Mouse (Mus musculus) heart, postnatal 0 days (tissue): ENCODE results near the gene Cwc27. TPM values are rescaled to one million over a fixed set of nuclear protein-coding genes. Genes with fewer than 3 reads are reported as not detected.
A peak's percentile ranks its signal among the peaks of the same experiment; 100 is the strongest.

Experiments
- ATAC-seq: fragments of 200-750 bp; cut with Nextera tagmentation; 2 replicates; pipeline ENCODE4 v1.8.0; 2017; ENCODE audit warnings: low read depth, moderate number of reproducible peaks, moderate library complexity; ENCODE audit not compliant: insufficient read depth
- DNase-seq: peaks from one replicate; pipeline ENCODE4 v3.0.0-alpha.2; 2016; ENCODE audit warnings: low spot score
- H3K27ac ChIP-seq: fragments of 300-500 bp; sonication (generic); 2 replicates; pipeline ENCODE4 v1.5.1; 2014; ENCODE audit warnings: low read depth, mild to moderate bottlenecking
- H3K27me3 ChIP-seq: fragments of 300-500 bp; sonication (generic); 2 replicates; pipeline ENCODE4 v1.6.1; 2014; ENCODE audit warnings: low read length, mixed read lengths; ENCODE audit not compliant: control insufficient read depth, insufficient read depth
- H3K36me3 ChIP-seq: fragments of 300-500 bp; sonication (generic); replicated peaks from 2 replicates; pipeline ENCODE4 v1.6.1; 2014; ENCODE audit warnings: low read length, mixed read lengths; ENCODE audit not compliant: control insufficient read depth, insufficient read depth
- H3K4me1 ChIP-seq: fragments of 300-500 bp; sonication (generic); 2 replicates; pipeline ENCODE4 v1.6.1; 2014; ENCODE audit warnings: antibody characterized with exemption; ENCODE audit not compliant: control insufficient read depth, insufficient read depth
- H3K4me2 ChIP-seq: fragments of 300-500 bp; sonication (generic); 2 replicates; pipeline ENCODE4 v1.6.1; 2014; ENCODE audit warnings: low read depth, mild to moderate bottlenecking, low read length, moderate library complexity
- H3K4me3 ChIP-seq: fragments of 300-500 bp; sonication (generic); 2 replicates; pipeline ENCODE4 v1.5.1; 2014; ENCODE audit warnings: low read depth, low read length
- H3K9ac ChIP-seq: fragments of 300-500 bp; sonication (generic); replicated peaks from 2 replicates; pipeline ENCODE4 v1.6.1; 2014; ENCODE audit warnings: low read depth, low read length, mixed read lengths
- H3K9me3 ChIP-seq: fragments of 300-500 bp; sonication (generic); replicated peaks from 2 replicates; pipeline ENCODE4 v1.6.1; 2016; ENCODE audit warnings: low read length; ENCODE audit not compliant: control insufficient read depth
- CTCF ChIP-seq: IDR thresholded peaks from 2 replicates; pipeline ENCODE4 v1.5.1; 2016; ENCODE audit warnings: antibody characterized with exemption, control low read depth, low read depth
- EP300 ChIP-seq: IDR thresholded peaks from 2 replicates; pipeline ENCODE4 v1.6.1; 2016; ENCODE audit warnings: antibody characterized with exemption, low read depth
- WGBS: fragments of 180-500 bp; shearing (Covaris S2); extraction: QIAGEN DNeasy Blood & Tissue Kit; methylation state at CpG from one replicate; pipeline ENCODE4 v1.1.7; 2014; 5-methylcytosine and 5-hydroxymethylcytosine counted together
- polyA plus RNA-seq: library from polyadenylated mRNA; unstranded; fragments of >200 nt; fragmentation: Nextera tagmentation; extraction: Ambion mirVana; gene quantifications from 2 replicates; pipeline ENCODE4 v1.2.1, GENCODE M21; 2015
- total RNA-seq: library from RNA; depleted of rRNA; stranded (reverse); fragments of >200 nt; gene quantifications from 2 replicates; pipeline ENCODE4 v1.2.3, GENCODE M21; 2014; ENCODE audit warnings: low replicate concordance

Cwc27 gene
- total and polyA plus RNA-seq, 2 experiments from 2014 or later = 21.4 to 26.5 TPM

DNA sequence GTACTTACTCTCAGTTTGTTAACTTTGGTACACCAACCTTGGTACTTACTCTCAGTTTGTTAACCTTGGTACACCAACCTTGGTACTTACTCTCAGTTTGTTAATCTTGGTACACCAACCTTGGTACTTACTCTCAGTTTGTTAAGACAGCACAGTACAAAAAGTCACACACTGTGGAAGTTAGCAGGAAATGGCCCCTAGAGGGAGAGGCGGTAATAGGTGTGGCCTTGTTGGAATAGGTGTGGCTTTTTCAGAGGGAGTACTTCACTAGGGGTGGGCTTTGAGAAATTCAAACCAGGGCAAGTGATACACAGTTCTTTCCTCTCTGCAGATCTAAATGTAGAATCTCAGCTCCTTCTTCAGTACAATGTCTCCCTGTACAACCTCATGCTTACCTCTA, 172.8 kb downstream of the Cwc27 start:
- Histone ChIP-seq H3K27ac (no peak overlapping the region), H3K4me1 (peaks cover 15% of the 10 kb centered on the region), H3K4me3 (no peak overlapping the region), H3K4me2 (no peak overlapping the region), H3K36me3 (no peaks in the 10 kb centered on the region), H3K27me3 (no peaks in the 10 kb centered on the region), H3K9ac (no peak overlapping the region), H3K9me3 (no peaks in the 10 kb centered on the region)
- ATAC-seq (no peak), DNase-seq (no peak)
- 92% methylated on average over 1 of the region's 1 CpGs for WGBS
- no peak for TF ChIP-seq EP300
- no peak for TF ChIP-seq CTCF

DNA sequence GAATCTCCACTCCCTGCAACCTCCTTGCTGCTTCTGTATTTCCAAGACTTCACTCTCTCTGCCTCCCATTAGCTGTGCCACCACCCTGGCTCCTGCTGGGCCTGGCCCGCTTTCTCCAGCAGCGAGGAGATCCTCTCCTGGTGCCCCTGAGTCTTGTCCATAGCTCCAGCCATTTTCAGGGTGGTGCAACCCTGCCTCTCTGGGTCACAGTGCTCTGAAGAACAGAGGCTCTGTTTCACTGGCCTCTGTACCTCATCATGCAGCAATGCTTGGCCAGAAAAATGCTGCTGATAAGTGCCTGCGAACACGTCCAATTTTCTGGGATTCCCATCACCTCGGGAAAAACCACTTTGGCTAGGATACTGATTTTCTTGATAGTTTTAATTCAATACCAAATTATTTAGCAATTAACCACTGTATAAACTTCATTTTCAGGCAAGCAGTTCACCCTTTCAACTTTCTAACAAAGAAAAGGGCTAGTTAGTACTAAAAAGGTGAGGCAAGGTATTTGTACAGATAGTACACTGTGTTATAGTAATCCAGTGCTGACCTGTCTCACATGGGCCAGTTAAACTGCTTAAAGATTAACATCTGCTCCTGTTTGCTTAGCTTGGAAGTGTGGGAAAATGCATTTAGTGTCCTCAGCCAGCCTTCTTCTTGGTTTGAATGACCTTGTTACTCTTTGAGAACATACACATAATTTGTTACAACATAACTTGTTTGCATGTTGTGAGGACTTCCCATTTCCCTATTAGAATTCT, 176.1 kb downstream of the Cwc27 start:
- TF ChIP-seq EP300 (no peak), CTCF (no peak)
- Histone ChIP-seq H3K9ac (no peak overlapping the region), H3K9me3 (no peaks in the 10 kb centered on the region), H3K4me2 (no peak overlapping the region), H3K27ac (peak overlapping the region; percentile 65), H3K4me1 (peaks cover 19% of the 10 kb centered on the region), H3K36me3 (no peaks in the 10 kb centered on the region), H3K27me3 (no peaks in the 10 kb centered on the region), H3K4me3 (no peak overlapping the region)
- 43% methylated on average over 5 of the region's 5 CpGs for WGBS
- DNase-seq (no peak), ATAC-seq (no peak)

DNA sequence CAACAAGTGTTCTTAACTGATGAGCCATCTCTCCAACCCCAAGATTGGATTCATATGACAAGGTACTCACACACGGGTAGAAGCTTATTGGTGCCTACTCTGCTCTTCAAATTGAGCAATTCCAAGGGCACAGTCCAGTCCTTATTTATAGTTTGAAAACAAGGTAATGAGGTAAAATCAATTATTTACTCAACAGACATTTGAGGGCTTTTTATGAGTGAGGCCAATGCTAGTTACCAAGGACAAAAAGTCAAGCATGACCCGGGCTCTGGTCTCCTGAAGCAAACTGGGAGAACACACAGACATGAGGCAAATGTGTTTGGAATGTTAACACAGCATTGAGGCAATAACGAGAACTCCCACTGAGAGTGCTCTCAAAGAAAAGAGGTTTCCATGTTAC, 178.0 kb downstream of the Cwc27 start:
- H3K27ac ChIP-seq = no peak overlapping the region
- H3K4me1 ChIP-seq = peaks cover 19% of the 10 kb centered on the region
- H3K9me3 ChIP-seq = no peaks in the 10 kb centered on the region
- 93% methylated on average over 3 of the region's 3 CpGs for WGBS
- H3K9ac ChIP-seq = no peak overlapping the region
- no peak overlapping the region for H3K4me3 ChIP-seq
- H3K36me3 ChIP-seq = no peaks in the 10 kb centered on the region
- no peak overlapping the region for H3K4me2 ChIP-seq
- H3K27me3 ChIP-seq = no peaks in the 10 kb centered on the region
- TF ChIP-seq CTCF (no peak), EP300 (no peak)
- ATAC-seq = no peak
- DNase-seq = no peak

DNA sequence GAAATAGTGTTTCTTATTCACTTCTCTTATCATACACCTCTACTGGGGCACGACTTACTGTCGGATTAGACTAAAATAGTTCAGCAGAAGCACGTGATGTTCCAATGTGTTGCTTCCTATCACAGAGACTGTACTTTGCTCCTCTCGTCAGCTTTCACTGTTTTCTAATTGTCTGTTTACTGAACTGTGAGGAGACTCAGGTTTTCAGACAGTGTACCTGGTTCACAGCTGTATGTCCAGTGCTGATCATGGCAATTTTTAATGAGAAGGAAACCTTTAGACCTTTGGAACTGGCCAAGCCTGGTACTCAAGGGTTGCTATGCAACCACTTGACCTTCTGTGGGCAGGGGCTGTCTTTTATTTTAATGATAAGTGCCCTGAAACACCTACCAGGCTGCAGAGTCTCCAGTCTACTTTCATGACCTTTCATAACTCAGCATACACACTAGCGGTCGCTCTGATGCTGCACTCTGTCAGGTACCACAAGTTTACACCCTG, 180.9 kb downstream of the Cwc27 start:
- Histone ChIP-seq H3K9ac (no peak overlapping the region), H3K27ac (peak overlapping the region; percentile 84), H3K36me3 (no peaks in the 10 kb centered on the region), H3K4me3 (no peak overlapping the region), H3K9me3 (no peaks in the 10 kb centered on the region), H3K4me2 (no peak overlapping the region), H3K27me3 (no peaks in the 10 kb centered on the region), H3K4me1 (peaks cover 29% of the 10 kb centered on the region)
- TF ChIP-seq EP300 (0 out of 2 replicates have a peak, but pooled peaks have one; percentile 20), CTCF (no peak)
- peak; percentile 65 for DNase-seq
- peak; percentile 66 for ATAC-seq
- 23% methylated on average over 6 of the region's 6 CpGs for WGBS

DNA sequence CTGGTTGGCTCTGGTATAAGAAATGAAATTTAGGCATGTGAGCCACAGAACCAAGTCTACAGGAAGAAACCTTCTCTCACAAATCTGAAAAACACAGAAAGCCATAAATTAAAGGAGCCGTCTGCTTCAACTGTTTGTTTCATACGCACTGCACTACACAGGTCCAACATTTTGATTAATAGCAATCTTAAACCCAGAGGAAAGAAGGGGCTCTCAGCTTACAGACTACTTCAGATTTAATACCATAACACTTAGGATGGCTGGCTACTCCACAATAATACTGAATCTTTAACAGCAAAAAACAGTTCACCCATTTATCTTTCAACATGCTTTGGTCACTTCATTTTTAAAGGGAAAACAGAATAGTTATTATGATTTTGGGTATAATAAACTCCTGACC, 182.2 kb downstream of the Cwc27 start:
- Histone ChIP-seq H3K27me3 (no peaks in the 10 kb centered on the region), H3K4me2 (no peak overlapping the region), H3K4me1 (peaks cover 32% of the 10 kb centered on the region), H3K4me3 (no peak overlapping the region), H3K9ac (no peak overlapping the region), H3K9me3 (no peaks in the 10 kb centered on the region), H3K27ac (no peak overlapping the region), H3K36me3 (no peaks in the 10 kb centered on the region)
- no peak for ATAC-seq
- DNase-seq = no peak
- no peak for TF ChIP-seq CTCF
- TF ChIP-seq EP300 = no peak
- WGBS = 83% methylated on average over 2 of the region's 2 CpGs
